Mouse (Mus musculus): ENCODE data around the gene Pold2. TPM values are rescaled to one million over a fixed set of nuclear protein-coding genes. Genes with fewer than 3 reads are reported as not detected.

The Pold2 gene
- total and polyA plus RNA-seq, 3 experiments = 136 to 285 (median 205) TPM

DNA sequence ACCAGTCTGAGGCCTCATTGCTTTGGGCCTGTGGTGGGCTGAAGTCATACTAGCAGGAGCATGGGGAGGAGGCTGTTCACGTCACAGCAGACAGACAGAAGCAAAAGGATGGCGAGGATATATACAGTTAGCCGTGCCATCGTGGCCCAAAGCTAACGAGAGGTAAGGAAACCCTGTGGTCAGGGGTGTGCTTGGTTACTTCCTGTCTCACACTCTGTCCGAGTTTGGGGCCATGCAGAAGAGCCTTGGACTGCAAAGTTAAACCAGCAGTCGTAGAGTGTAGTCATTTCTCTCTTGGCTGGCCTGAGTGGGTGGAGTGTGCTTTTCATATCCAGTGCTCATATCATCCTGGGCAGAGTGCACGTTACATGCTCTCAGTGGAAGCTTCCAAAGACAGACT, 4.4 kb upstream of the Pold2 start:
- Histone ChIP-seq H3K4me2 (ENCODE audit: insufficient read depth, low read depth, poor library complexity, severe bottlenecking) (no peak overlapping the region), H3K4me3 (replicated peaks in 1 of 3; ENCODE audit: low read depth in 2 of 3, low read length in 2 of 3, poor library complexity in 1 of 3) (no peak overlapping the region), H3K9ac (ENCODE audit: insufficient read depth, low read depth) (no peak overlapping the region), H3K27ac (ENCODE audit: insufficient read depth, low read depth) (no peak overlapping the region), H3K4me1 (ENCODE audit: control insufficient read depth in 1 of 2, insufficient read depth in 2 of 2) (peaks cover 6 to 24% of the 10 kb centered on the region in 2 experiments), H3K36me3 (replicated peaks in 1 of 2; ENCODE audit: control insufficient read depth in 1 of 2, insufficient read depth in 1 of 2, low read length in 1 of 2) (no peaks in the 10 kb centered on the region), H3K9me3 (replicated peaks; ENCODE audit: low read length) (peaks cover 2% of the 10 kb centered on the region), H3K27me3 (replicated peaks) (no peaks in the 10 kb centered on the region), H3K79me2 (replicated peaks; ENCODE audit: control insufficient read depth, extremely low read depth, insufficient read depth, poor library complexity, severe bottlenecking) (peaks cover 4% of the 10 kb centered on the region)
- DNase-seq (ENCODE audit: extremely low read depth) = no peak
- dilution Hi-C loops (cut with MboI; ENCODE audit: extremely low pct_ligation_motif_present, extremely low pct_unique_long_range_greater_than_20kb, low sequenced_read_pairs) (no loop called here), in situ Hi-C loops (cut with MboI; ENCODE audit: low pct_ligation_motif_present, low pct_unique_long_range_greater_than_20kb, low sequenced_read_pairs) (no loop called here)
- TF ChIP-seq CHD2 (IDR thresholded peaks at IDR 0.05; ENCODE audit: low read length) (no peak), EP300 (IDR thresholded peaks at IDR 0.05; ENCODE audit: low read length) (no peak), NRF1 (IDR thresholded peaks at IDR 0.05; ENCODE audit: low read depth, low read length) (no peak), USF1 (IDR thresholded peaks at IDR 0.05; ENCODE audit: low read depth, low read length) (no peak), POLR2A (IDR thresholded peaks at IDR 0.05; ENCODE audit: low read depth, low read length) (no peak), ZNF384 (IDR thresholded peaks at IDR 0.05; ENCODE audit: low read depth, low read length) (no peak), RAD21 (IDR thresholded peaks at IDR 0.05; ENCODE audit: low read depth, low read length) (no peak), TBP (conservative IDR thresholded peaks at IDR 0.05; ENCODE audit: low read depth, low read length) (no peak), IRF4 (IDR thresholded peaks at IDR 0.05; ENCODE audit: low read depth, low read length) (no peak), PAX5 (IDR thresholded peaks at IDR 0.05; ENCODE audit: low read length) (no peak), MAX (IDR thresholded peaks at IDR 0.05; ENCODE audit: low read length) (peak; percentile 35; the same call in 1 of the 2 replicates), ZKSCAN1 (IDR thresholded peaks at IDR 0.05; ENCODE audit: borderline replicate concordance, low read depth, low read length) (no peak), TCF12 (IDR thresholded peaks at IDR 0.05; ENCODE audit: low read depth, low read length) (no peak), SMC3 (IDR thresholded peaks at IDR 0.05; ENCODE audit: low read depth, low read length) (no peak), ZC3H11A (IDR thresholded peaks at IDR 0.05; ENCODE audit: low read depth, low read length) (no peak), HCFC1 (IDR thresholded peaks at IDR 0.05; ENCODE audit: low read depth, low read length) (no peak), JUND (conservative IDR thresholded peaks at IDR 0.05; ENCODE audit: low read depth, low read length) (peak; percentile 44; the same call in 1 of the 2 replicates), ETS1 (conservative IDR thresholded peaks at IDR 0.05; ENCODE audit: low read depth, low read length) (no peak), KAT2A (IDR thresholded peaks at IDR 0.05; ENCODE audit: insufficient replicate concordance, low read length) (no peak), MYC (IDR thresholded peaks at IDR 0.05; ENCODE audit: low read depth, low read length) (no peak; the same call in 1 of the 2 replicates), MEF2A (IDR thresholded peaks at IDR 0.05; ENCODE audit: borderline replicate concordance, low read depth, low read length) (peak; percentile 37; the same call in 1 of the 2 replicates), MXI1 (IDR thresholded peaks at IDR 0.05; ENCODE audit: low read depth, low read length) (no peak), UBTF (IDR thresholded peaks at IDR 0.05; ENCODE audit: low read depth, low read length) (no peak), E2F4 (IDR thresholded peaks at IDR 0.05; ENCODE audit: insufficient replicate concordance, low read depth, low read length) (no peak), NELFE (IDR thresholded peaks at IDR 0.05; ENCODE audit: low read depth, low read length) (no peak), POLR2AphosphoS2 (IDR thresholded peaks at IDR 0.05; ENCODE audit: low read depth, low read length) (no peak), BHLHE40 (IDR thresholded peaks at IDR 0.05; ENCODE audit: low read depth, low read length) (peak; percentile 31; the same call in 1 of the 2 replicates), RCOR1 (conservative IDR thresholded peaks at IDR 0.05; ENCODE audit: low read depth, low read length) (no peak), ZMIZ1 (IDR thresholded peaks at IDR 0.05; ENCODE audit: low read depth, low read length) (no peak), SIN3A (IDR thresholded peaks at IDR 0.05; ENCODE audit: low read length) (no peak), JUN (IDR thresholded peaks at IDR 0.05; ENCODE audit: insufficient read depth, low read depth, low read length) (no peak), MAZ (IDR thresholded peaks at IDR 0.05; ENCODE audit: low read depth, low read length) (no peak), MAFK (IDR thresholded peaks at IDR 0.05; ENCODE audit: insufficient replicate concordance, low read length) (no peak), CHD1 (IDR thresholded peaks at IDR 0.05; ENCODE audit: low read depth, low read length) (no peak), ELF1 (IDR thresholded peaks at IDR 0.05; ENCODE audit: low read depth, low read length) (peak; percentile 52; the same call in 1 of the 2 replicates), CTCF (conservative IDR thresholded peaks at IDR 0.05 in 1 of 2, IDR thresholded peaks at IDR 0.05 in 1 of 2; ENCODE audit: low read depth in 2 of 2, low read length in 2 of 2) (no peak), GABPA (IDR thresholded peaks at IDR 0.05; ENCODE audit: insufficient replicate concordance, low read depth, low read length) (no peak), USF2 (conservative IDR thresholded peaks at IDR 0.05; ENCODE audit: low read depth, low read length) (no peak)
